Mouse (Mus musculus) G1E (cell line): ENCODE results near the gene Zfp213. TPM values are rescaled to one million over a fixed set of nuclear protein-coding genes. Genes with fewer than 3 reads are reported as not detected.
"Not testable (repeated sequence)": the region's sequence is repeated elsewhere in the genome, so short reads cannot be mapped to it uniquely, and the experiment has no call there.

ENCODE experiments used
- ATAC-seq: 2 replicates; pipeline ENCODE4 v1.8.0; 2016; ENCODE audit warnings: mild to moderate bottlenecking; ENCODE audit not compliant: insufficient number of reproducible peaks, poor library complexity, low FRiP score, severe bottlenecking; ENCODE audit errors: extremely low read depth
- DNase-seq: peaks from one replicate; pipeline ENCODE4 v3.0.0; 2012; ENCODE audit warnings: low spot score
- H3K27me3 ChIP-seq: 2 replicates; pipeline ENCODE4 v1.6.1; 2012; ENCODE audit warnings: mild to moderate bottlenecking, low read length, inconsistent platforms; ENCODE audit not compliant: insufficient read depth
- H3K36me3 ChIP-seq: replicated peaks from 2 replicates; pipeline ENCODE3; 2012; ENCODE audit warnings: mild to moderate bottlenecking, inconsistent platforms
- H3K4me1 ChIP-seq: 2 replicates; pipeline ENCODE4 v1.6.1; 2012; ENCODE audit warnings: low read depth, low read length, inconsistent platforms, mixed read lengths; ENCODE audit not compliant: insufficient read depth
- H3K4me3 ChIP-seq: 2 replicates; pipeline ENCODE4 v1.5.1; 2012; ENCODE audit warnings: low read depth, mild to moderate bottlenecking, inconsistent platforms, low read length, moderate library complexity, mixed read lengths
- H3K9me3 ChIP-seq: replicated peaks from 2 replicates; pipeline ENCODE4 v1.6.1; 2012; ENCODE audit warnings: inconsistent platforms
- CTCF ChIP-seq: IDR thresholded peaks from 2 replicates; pipeline ENCODE4 v1.5.1; 2012; ENCODE audit warnings: low read depth, low read length, inconsistent platforms, mixed read lengths
- GATA1 ChIP-seq: IDR thresholded peaks from 2 replicates; pipeline ENCODE4 v1.6.1; 2012; ENCODE audit warnings: borderline replicate concordance, low read length, inconsistent platforms, mixed read lengths
- GATA2 ChIP-seq: IDR thresholded peaks from 2 replicates; pipeline ENCODE4 v1.6.1; 2012; ENCODE audit warnings: low read depth, low read length, inconsistent platforms, borderline replicate concordance
- POLR2AphosphoS5 ChIP-seq: IDR thresholded peaks from 2 replicates; pipeline ENCODE4 v1.6.1; 2012; ENCODE audit warnings: low read depth, low read length, inconsistent platforms; ENCODE audit not compliant: insufficient replicate concordance
- TAL1 ChIP-seq: conservative IDR thresholded peaks from 2 replicates; pipeline ENCODE4 v1.6.1; 2012; ENCODE audit warnings: low read depth, low read length, inconsistent platforms, mixed read lengths
- polyA plus RNA-seq: library from polyadenylated mRNA; stranded (reverse); fragments of >175 nt; gene quantifications from 2 replicates; pipeline ENCODE4 v1.2.3, GENCODE M21; 2012
- total RNA-seq, 2 experiments: library from RNA; stranded (forward) in 1 of 2; stranded (reverse) in 1 of 2; fragments of 200-1000 nt in 1 of 2; fragments of >200 nt in 1 of 2; fragmentation: Nextera tagmentation in 1 of 2; gene quantifications; 2 replicates each; pipeline ENCODE4 v1.2.3; 2014 to 2017

Gene Zfp213
- total and polyA plus RNA-seq, 3 experiments, result 4.2 to 7.3 (median 4.4) TPM

DNA sequence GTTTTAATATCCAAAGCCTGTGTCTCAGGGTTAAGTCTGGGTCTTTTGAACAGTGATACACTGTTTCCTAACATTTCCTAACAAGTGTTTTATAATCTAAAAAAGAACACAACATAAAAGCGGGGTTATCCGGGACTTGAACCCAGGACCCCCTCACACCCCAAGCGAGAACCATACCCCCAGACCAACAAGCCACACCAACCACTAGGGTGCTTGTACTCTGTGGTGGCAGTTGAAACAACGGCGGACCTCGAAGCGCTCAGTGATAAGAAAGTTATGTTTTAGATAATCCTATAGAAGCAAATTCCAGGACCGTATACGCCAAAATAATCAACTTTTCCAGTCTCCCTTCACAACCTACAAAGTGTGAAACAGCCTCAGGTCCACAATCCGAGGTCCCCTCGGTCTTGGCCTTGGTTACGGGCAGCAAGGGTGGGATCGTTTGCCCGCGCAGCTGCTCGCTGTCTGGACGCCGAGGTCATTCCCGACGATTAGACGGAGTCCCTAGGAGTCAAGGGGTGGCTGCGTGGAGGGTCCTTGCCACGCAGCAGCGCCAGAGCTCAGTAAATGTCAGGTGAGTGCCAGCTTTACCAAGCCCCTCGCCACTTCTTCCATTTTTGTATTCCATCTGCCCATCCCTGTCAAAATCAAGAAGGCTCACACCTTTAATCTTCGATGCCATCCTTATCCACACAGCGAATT, 26.3 kb downstream of the Zfp213 start:
- H3K9me3 ChIP-seq, result no peaks in the 10 kb centered on the region
- peaks cover 13% of the 10 kb centered on the region for H3K4me1 ChIP-seq
- no peaks in the 10 kb centered on the region for H3K36me3 ChIP-seq
- DNase-seq (no peak), ATAC-seq (no peak)
- TF ChIP-seq GATA2 (no peak), TAL1 (no peak), GATA1 (no peak), CTCF (no peak), POLR2AphosphoS5 (no peak)
- H3K27me3 ChIP-seq, result 0 out of 2 replicates have a peak, but pooled peaks cover 6% of the 10 kb centered on the region
- H3K4me3 ChIP-seq, result no peak overlapping the region; the same call in 1 of the 2 replicates

DNA sequence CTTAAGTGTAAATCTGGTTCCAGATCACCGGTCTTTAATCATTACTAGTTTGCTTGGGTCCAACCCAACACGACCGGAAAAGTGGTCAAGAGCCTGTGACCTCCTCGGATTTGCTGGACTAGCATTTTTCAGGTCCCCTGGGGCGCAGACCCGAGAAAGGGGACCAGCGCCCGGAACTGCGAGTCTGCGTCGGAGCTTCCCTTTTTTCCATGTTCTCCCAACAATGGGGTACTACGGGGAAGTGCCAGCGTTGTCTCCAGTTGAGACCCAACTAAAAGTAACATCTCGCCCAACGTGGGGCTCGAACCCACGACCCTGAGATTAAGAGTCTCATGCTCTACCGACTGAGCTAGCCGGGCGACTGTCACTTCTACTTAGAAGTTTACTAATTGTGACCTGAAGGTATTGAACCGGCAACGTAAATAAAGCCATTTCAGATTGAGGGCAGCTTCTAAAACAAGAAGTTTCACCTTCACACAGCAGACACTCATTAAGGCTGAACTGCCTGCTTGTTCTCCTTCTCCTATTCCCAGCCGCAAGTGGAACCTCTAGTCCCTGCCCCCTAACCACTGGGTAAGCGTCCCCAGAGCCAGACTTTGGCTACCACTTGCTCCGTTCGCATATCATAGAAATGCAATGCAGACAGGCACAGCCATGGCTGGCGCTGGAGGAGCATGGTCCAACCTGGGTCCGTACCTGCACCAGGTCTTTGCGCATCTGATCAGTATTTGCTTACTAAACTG, 28.8 kb downstream of the Zfp213 start:
- 0 out of 2 replicates have a peak, but pooled peaks have one; percentile 10 for ATAC-seq
- not testable (repeated sequence) for H3K9me3 ChIP-seq, H3K36me3 ChIP-seq, DNase-seq, H3K4me3 ChIP-seq, H3K4me1 ChIP-seq, H3K27me3 ChIP-seq

DNA sequence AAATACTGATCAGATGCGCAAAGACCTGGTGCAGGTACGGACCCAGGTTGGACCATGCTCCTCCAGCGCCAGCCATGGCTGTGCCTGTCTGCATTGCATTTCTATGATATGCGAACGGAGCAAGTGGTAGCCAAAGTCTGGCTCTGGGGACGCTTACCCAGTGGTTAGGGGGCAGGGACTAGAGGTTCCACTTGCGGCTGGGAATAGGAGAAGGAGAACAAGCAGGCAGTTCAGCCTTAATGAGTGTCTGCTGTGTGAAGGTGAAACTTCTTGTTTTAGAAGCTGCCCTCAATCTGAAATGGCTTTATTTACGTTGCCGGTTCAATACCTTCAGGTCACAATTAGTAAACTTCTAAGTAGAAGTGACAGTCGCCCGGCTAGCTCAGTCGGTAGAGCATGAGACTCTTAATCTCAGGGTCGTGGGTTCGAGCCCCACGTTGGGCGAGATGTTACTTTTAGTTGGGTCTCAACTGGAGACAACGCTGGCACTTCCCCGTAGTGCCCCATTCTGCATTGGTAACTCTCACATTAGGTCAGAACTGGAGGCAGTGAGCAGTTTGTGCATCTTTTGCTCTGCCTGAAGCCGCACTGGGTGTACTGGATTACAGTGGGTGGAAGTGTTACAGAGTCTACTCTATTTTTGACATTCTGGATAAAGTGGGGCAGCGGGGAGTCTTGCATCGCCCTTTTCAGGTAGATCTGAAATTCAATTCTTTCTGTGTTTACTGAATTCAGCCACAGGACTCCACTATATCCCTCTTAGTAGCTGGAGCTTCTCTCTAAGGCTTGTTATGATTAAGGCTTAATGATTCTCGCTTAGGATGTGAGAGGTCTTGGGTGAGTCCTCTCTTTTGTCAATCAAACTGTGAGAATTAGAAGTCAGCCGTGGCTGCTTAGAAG, 30.2 kb downstream of the Zfp213 start:
- not testable (repeated sequence) for H3K4me3 ChIP-seq, H3K27me3 ChIP-seq, H3K9me3 ChIP-seq, H3K4me1 ChIP-seq, H3K36me3 ChIP-seq, DNase-seq
- 0 out of 2 replicates have a peak, but pooled peaks have one; percentile 22 for ATAC-seq

DNA sequence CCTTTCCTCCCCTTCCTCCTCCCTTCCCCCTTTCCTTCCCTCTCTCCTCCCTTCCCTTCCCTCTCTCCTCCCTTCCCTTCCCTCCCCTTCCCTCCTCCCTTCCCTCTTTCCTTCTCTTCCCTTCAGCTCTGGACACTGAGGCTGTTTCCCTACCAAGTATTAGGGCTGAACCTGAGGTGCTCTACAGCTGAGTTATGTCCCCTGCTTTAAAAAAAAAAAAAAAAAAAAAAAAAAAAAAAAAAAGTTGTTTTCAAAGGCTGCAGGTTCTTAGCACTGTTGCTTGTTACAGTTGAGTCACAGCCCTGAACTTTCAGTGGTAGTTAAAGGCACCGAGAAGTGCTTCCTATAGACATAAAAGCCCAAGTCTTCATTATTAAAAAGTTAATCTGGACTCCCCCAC, 32.6 kb downstream of the Zfp213 start:
- H3K4me1 ChIP-seq, H3K4me3 ChIP-seq, H3K27me3 ChIP-seq, H3K9me3 ChIP-seq, ATAC-seq, H3K36me3 ChIP-seq, DNase-seq: not testable (repeated sequence)

DNA sequence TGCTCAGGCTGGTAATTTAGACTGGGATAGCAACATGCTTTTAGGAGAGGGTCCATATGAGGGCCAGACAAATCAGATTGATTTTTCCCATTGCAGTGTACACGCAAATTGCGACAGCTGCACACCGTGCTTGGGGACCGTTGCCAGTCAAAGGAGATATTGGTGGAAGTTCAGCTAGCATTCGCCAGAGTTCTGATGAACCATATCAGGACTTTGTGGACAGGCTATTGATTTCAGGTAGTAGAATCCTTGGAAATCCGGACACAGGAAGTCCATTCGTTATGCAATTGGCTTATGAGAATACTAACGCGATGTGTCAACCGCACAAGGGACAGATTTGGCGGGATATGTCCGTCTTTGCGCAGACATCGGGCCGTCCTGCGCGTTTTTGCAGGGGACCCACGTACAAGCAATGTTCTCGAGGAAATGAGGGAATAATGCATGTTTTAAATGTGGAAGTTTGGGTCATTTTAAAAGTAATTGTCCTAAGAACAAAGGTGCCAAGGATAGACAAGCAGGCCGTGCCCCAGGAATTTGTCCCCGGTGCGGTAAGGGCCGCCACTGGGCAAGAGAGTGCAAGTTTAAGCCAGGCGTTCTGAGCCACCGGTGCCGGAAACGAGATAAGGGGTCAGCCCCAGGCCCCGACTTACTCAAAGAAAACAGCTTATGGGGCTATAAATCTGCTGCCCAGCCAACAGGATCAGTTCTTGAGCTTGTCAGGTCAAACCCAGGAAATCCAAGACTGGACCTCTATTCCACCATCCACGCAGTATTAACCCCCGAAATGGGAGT, 40.9 kb downstream of the Zfp213 start:
- not testable (repeated sequence) for H3K36me3 ChIP-seq, DNase-seq, H3K4me1 ChIP-seq, H3K4me3 ChIP-seq, H3K27me3 ChIP-seq, H3K9me3 ChIP-seq, ATAC-seq

DNA sequence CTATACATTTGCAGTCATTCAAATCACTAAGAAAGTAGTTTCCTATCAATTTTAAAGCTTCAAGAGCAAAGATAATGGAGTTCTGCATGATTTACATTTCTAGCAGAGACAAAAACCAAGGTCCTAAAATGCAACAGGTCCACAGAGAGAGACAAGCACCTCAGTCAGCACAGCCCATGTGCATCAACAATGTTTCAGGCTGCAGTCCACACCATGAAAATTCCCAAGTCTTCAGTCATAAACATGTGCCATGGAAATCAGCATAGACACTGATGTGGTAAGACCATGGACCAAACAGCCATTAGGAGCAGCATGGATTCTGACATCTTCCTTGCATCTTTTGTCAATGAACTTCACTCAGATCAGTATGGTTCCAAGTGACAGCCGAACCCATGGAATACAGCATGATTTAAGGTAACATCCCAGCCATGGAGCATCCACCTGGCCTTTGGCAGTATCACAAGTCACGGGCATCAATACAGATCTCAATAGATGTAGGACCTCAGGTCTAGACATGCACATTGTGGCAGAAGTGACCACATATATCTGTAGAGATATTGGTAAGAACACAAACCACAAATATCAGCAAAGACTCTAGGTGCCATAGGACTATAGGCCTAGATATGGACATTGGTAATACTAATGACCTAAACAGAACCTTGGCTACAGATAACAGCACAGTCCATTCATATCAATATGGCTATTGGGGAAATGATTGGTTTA, 45.2 kb downstream of the Zfp213 start:
- H3K27me3 ChIP-seq, result peaks cover 3% of the 10 kb centered on the region; the same call in 1 of the 2 replicates
- H3K4me3 ChIP-seq, result no peak overlapping the region
- TF ChIP-seq TAL1, result no peak
- TF ChIP-seq POLR2AphosphoS5, result no peak
- TF ChIP-seq GATA1, result no peak
- no peak for TF ChIP-seq GATA2
- no peak for TF ChIP-seq CTCF
- no peaks in the 10 kb centered on the region for H3K4me1 ChIP-seq
- ATAC-seq (no peak), DNase-seq (no peak)
- no peaks in the 10 kb centered on the region for H3K36me3 ChIP-seq
- H3K9me3 ChIP-seq, result no peaks in the 10 kb centered on the region

Other genes starting within 250 kb of the Zfp213 start
- not detected in 2 replicates for gene Vmn2r115, start 220.5 kb downstream of the Zfp213 start, total RNA-seq (2014; fragmentation: Nextera tagmentation)
- gene Vmn2r115, start 220.5 kb downstream of the Zfp213 start, total RNA-seq (2017), result 0.05 and 0.06 TPM in 2 replicates
- not detected in 2 replicates for gene Vmn2r115, start 220.5 kb downstream of the Zfp213 start, polyA plus RNA-seq
- not detected in 2 replicates for gene Vmn2r116, start 179.6 kb downstream of the Zfp213 start, total RNA-seq (2014; fragmentation: Nextera tagmentation)
- gene Vmn2r116, start 179.6 kb downstream of the Zfp213 start, total RNA-seq (2017), result 0.06 and 0.16 TPM in 2 replicates
- not detected in 2 replicates for gene Vmn2r116, start 179.6 kb downstream of the Zfp213 start, polyA plus RNA-seq
- gene Vmn2r117, start 84.5 kb downstream of the Zfp213 start, total RNA-seq (2014; fragmentation: Nextera tagmentation), result not detected in 2 replicates
- gene Vmn2r117, start 84.5 kb downstream of the Zfp213 start, total RNA-seq (2017), result under 0.01 and 0.05 TPM in 2 replicates
- gene Vmn2r117, start 84.5 kb downstream of the Zfp213 start, polyA plus RNA-seq, result not detected in 2 replicates
- not detected in 2 replicates for gene Zfp13, start 35.2 kb upstream of the Zfp213 start, total RNA-seq (2014; fragmentation: Nextera tagmentation)
- not detected in 2 replicates for gene Zfp13, start 35.2 kb upstream of the Zfp213 start, total RNA-seq (2017)
- gene Zfp13, start 35.2 kb upstream of the Zfp213 start, polyA plus RNA-seq, result 0.12 and 0.14 TPM in 2 replicates
- 0.29 and 0.45 TPM in 2 replicates for gene Zscan10, start 36.6 kb upstream of the Zfp213 start, total RNA-seq (2014; fragmentation: Nextera tagmentation)
- gene Zscan10, start 36.6 kb upstream of the Zfp213 start, total RNA-seq (2017), result 0.12 and 0.44 TPM in 2 replicates
- 0.09 and 0.10 TPM in 2 replicates for gene Zscan10, start 36.6 kb upstream of the Zfp213 start, polyA plus RNA-seq
- gene Mmp25, start 81.0 kb upstream of the Zfp213 start, total RNA-seq (2014; fragmentation: Nextera tagmentation), result not detected in 2 replicates
- gene Mmp25, start 81.0 kb upstream of the Zfp213 start, total RNA-seq (2017), result 0.06 and 0.11 TPM in 2 replicates
- gene Mmp25, start 81.0 kb upstream of the Zfp213 start, polyA plus RNA-seq, result not detected in 2 replicates
- gene Bicdl2, start 96.3 kb upstream of the Zfp213 start, total RNA-seq (2014; fragmentation: Nextera tagmentation), result not detected in 2 replicates
- gene Bicdl2, start 96.3 kb upstream of the Zfp213 start, total RNA-seq (2017), result not detected in 2 replicates
- gene Bicdl2, start 96.3 kb upstream of the Zfp213 start, polyA plus RNA-seq, result not detected in 2 replicates
- 42.3 and 54.4 TPM in 2 replicates for gene Hcfc1r1, start 109.4 kb upstream of the Zfp213 start, total RNA-seq (2014; fragmentation: Nextera tagmentation)
- gene Hcfc1r1, start 109.4 kb upstream of the Zfp213 start, total RNA-seq (2017), result 44.6 and 48.4 TPM in 2 replicates
- 330 and 356 TPM in 2 replicates for gene Hcfc1r1, start 109.4 kb upstream of the Zfp213 start, polyA plus RNA-seq
- gene Thoc6, start 109.6 kb upstream of the Zfp213 start, total RNA-seq (2014; fragmentation: Nextera tagmentation), result 12.0 and 21.6 TPM in 2 replicates
- 44.7 and 48.6 TPM in 2 replicates for gene Thoc6, start 109.6 kb upstream of the Zfp213 start, total RNA-seq (2017)
- gene Thoc6, start 109.6 kb upstream of the Zfp213 start, polyA plus RNA-seq, result 79.7 and 80.0 TPM in 2 replicates
- gene Tnfrsf12a, start 113.2 kb upstream of the Zfp213 start, total RNA-seq (2014; fragmentation: Nextera tagmentation), result 1.3 and 3.4 TPM in 2 replicates
- gene Tnfrsf12a, start 113.2 kb upstream of the Zfp213 start, total RNA-seq (2017), result 5.0 and 5.7 TPM in 2 replicates
- 4.8 and 5.5 TPM in 2 replicates for gene Tnfrsf12a, start 113.2 kb upstream of the Zfp213 start, polyA plus RNA-seq
- gene Cldn6, start 115.0 kb upstream of the Zfp213 start, total RNA-seq (2014; fragmentation: Nextera tagmentation), result not detected in 2 replicates
- not detected in 2 replicates for gene Cldn6, start 115.0 kb upstream of the Zfp213 start, total RNA-seq (2017)
- not detected in 2 replicates for gene Cldn6, start 115.0 kb upstream of the Zfp213 start, polyA plus RNA-seq
- gene Cldn9, start 119.8 kb upstream of the Zfp213 start, total RNA-seq (2014; fragmentation: Nextera tagmentation), result not detected in 2 replicates
- not detected in 2 replicates for gene Cldn9, start 119.8 kb upstream of the Zfp213 start, total RNA-seq (2017)
- gene Cldn9, start 119.8 kb upstream of the Zfp213 start, polyA plus RNA-seq, result not detected in 2 replicates
- gene 1520401A03Rik, start 158.5 kb upstream of the Zfp213 start, total RNA-seq (2014; fragmentation: Nextera tagmentation), result not detected in 2 replicates
- 0.05 TPM in 1 of 2 replicates, not detected in the other for gene 1520401A03Rik, start 158.5 kb upstream of the Zfp213 start, total RNA-seq (2017)
- 0.02 TPM in 1 of 2 replicates, not detected in the other for gene 1520401A03Rik, start 158.5 kb upstream of the Zfp213 start, polyA plus RNA-seq
- 33.5 and 41.1 TPM in 2 replicates for gene Pkmyt1, start 162.1 kb upstream of the Zfp213 start, total RNA-seq (2014; fragmentation: Nextera tagmentation)
- gene Pkmyt1, start 162.1 kb upstream of the Zfp213 start, total RNA-seq (2017), result 10.8 and 12.9 TPM in 2 replicates
- gene Pkmyt1, start 162.1 kb upstream of the Zfp213 start, polyA plus RNA-seq, result 125 and 147 TPM in 2 replicates
- 0.39 and 1.9 TPM in 2 replicates for gene Paqr4, start 176.6 kb upstream of the Zfp213 start, total RNA-seq (2014; fragmentation: Nextera tagmentation)
- gene Paqr4, start 176.6 kb upstream of the Zfp213 start, total RNA-seq (2017), result 2.6 and 3.2 TPM in 2 replicates
- gene Paqr4, start 176.6 kb upstream of the Zfp213 start, polyA plus RNA-seq, result 2.3 and 3.5 TPM in 2 replicates
- gene Kremen2, start 181.6 kb upstream of the Zfp213 start, total RNA-seq (2014; fragmentation: Nextera tagmentation), result not detected in 2 replicates
- gene Kremen2, start 181.6 kb upstream of the Zfp213 start, total RNA-seq (2017), result 0.05 and 0.29 TPM in 2 replicates
- gene Kremen2, start 181.6 kb upstream of the Zfp213 start, polyA plus RNA-seq, result 1.2 and 1.4 TPM in 2 replicates
- gene Flywch1, start 207.4 kb upstream of the Zfp213 start, total RNA-seq (2014; fragmentation: Nextera tagmentation), result 11.9 and 14.1 TPM in 2 replicates
- 18.2 and 22.3 TPM in 2 replicates for gene Flywch1, start 207.4 kb upstream of the Zfp213 start, total RNA-seq (2017)
- gene Flywch1, start 207.4 kb upstream of the Zfp213 start, polyA plus RNA-seq, result 42.7 and 44.6 TPM in 2 replicates
- gene Flywch2, start 221.8 kb upstream of the Zfp213 start, total RNA-seq (2014; fragmentation: Nextera tagmentation), result not detected in 2 replicates
- gene Flywch2, start 221.8 kb upstream of the Zfp213 start, total RNA-seq (2017), result 0.12 TPM in 1 of 2 replicates, not detected in the other
- gene Flywch2, start 221.8 kb upstream of the Zfp213 start, polyA plus RNA-seq, result not detected in 2 replicates
- gene Srrm2, start 226.3 kb upstream of the Zfp213 start, total RNA-seq (2014; fragmentation: Nextera tagmentation), result 1,039 and 1,150 TPM in 2 replicates
- gene Srrm2, start 226.3 kb upstream of the Zfp213 start, total RNA-seq (2017), result 66.6 and 86.7 TPM in 2 replicates
- gene Srrm2, start 226.3 kb upstream of the Zfp213 start, polyA plus RNA-seq, result 141 and 329 TPM in 2 replicates